Mouse (Mus musculus) urinary bladder, postnatal 25 days (tissue): ENCODE results near the gene Pcsk5.

Source experiments
- DNase-seq: peaks from one replicate; pipeline ENCODE4 v3.0.0; 2022; ENCODE audit warnings: low spot score

Pcsk5 gene

GRCm38 (mm10) chr19:17837471-17837859, at the start of gene Pcsk5:
TSS of gene Pcsk5 (minus strand) at chr19:17837632.
- peak; percentile 68 for DNase-seq

- DNase-seq: no peak
Measured at GRCm38 (mm10) chr19:17875804-17876203, 38.4 kb upstream of the Pcsk5 start.

GRCm38 (mm10) chr19:17874388-17874787, 37.0 kb upstream of the Pcsk5 start:
- no peak for DNase-seq

- no peak for DNase-seq
Measured at GRCm38 (mm10) chr19:17873755-17874154, 36.3 kb upstream of the Pcsk5 start.

GRCm38 (mm10) chr19:17866317-17866891, 29.0 kb upstream of the Pcsk5 start:
- no peak for DNase-seq

GRCm38 (mm10) chr19:17860351-17861014, 23.1 kb upstream of the Pcsk5 start:
- no peak for DNase-seq

GRCm38 (mm10) chr19:17856741-17857140, 19.3 kb upstream of the Pcsk5 start:
- no peak for DNase-seq

- DNase-seq: no peak
Measured at GRCm38 (mm10) chr19:17848417-17848816, 11.0 kb upstream of the Pcsk5 start.

GRCm38 (mm10) chr19:17845967-17846366, 8.5 kb upstream of the Pcsk5 start:
- no peak for DNase-seq

GRCm38 (mm10) chr19:17841586-17841985, 4.2 kb upstream of the Pcsk5 start:
- no peak for DNase-seq

- DNase-seq: no peak
Measured at GRCm38 (mm10) chr19:17839856-17840255, 2.4 kb upstream of the Pcsk5 start.

- DNase-seq: peak; percentile 29
Measured at GRCm38 (mm10) chr19:17836566-17837470, 614 bp downstream of the Pcsk5 start.

GRCm38 (mm10) chr19:17835681-17836565, 1.5 kb downstream of the Pcsk5 start:
- DNase-seq: peak; percentile 9

GRCm38 (mm10) chr19:17834894-17835293, 2.5 kb downstream of the Pcsk5 start:
- no peak for DNase-seq

- DNase-seq: no peak
Measured at GRCm38 (mm10) chr19:17831376-17831775, 6.1 kb downstream of the Pcsk5 start.

- DNase-seq: no peak
Measured at GRCm38 (mm10) chr19:17828414-17828813, 9.0 kb downstream of the Pcsk5 start.

GRCm38 (mm10) chr19:17826694-17827093, 10.7 kb downstream of the Pcsk5 start:
- no peak for DNase-seq

- DNase-seq: no peak
Measured at GRCm38 (mm10) chr19:17820046-17820445, 17.4 kb downstream of the Pcsk5 start.

- no peak for DNase-seq
Measured at GRCm38 (mm10) chr19:17819081-17819480, 18.4 kb downstream of the Pcsk5 start.

- no peak for DNase-seq
Measured at GRCm38 (mm10) chr19:17815062-17815461, 22.4 kb downstream of the Pcsk5 start.

GRCm38 (mm10) chr19:17813449-17813990, 23.9 kb downstream of the Pcsk5 start:
- no peak for DNase-seq

- DNase-seq: no peak
Measured at GRCm38 (mm10) chr19:17812661-17813060, 24.8 kb downstream of the Pcsk5 start.
